Mouse (Mus musculus): ENCODE measurements at regions not wholly inside any gene's neighbourhood (a gene's known extent, or its start where the extent isn't known, plus 50 kb on each side); places are given as distances from the start of the nearest gene placed in this dataset.

- H3K4me3 ChIP-seq (ENCODE audit: low read depth, low read length): no peak overlapping the region
- H3K27me3 ChIP-seq (ENCODE audit: control insufficient read depth, insufficient read depth, low read length): no peaks in the 10 kb centered on the region
- no peak for ATAC-seq (ENCODE audit: insufficient number of reproducible peaks, insufficient read depth, low FRiP score, low read depth)
- WGBS: 63% methylated on average over 5 of the region's 5 CpGs
- no peak overlapping the region for H3K4me2 ChIP-seq (replicated peaks; ENCODE audit: low read depth, low read length)
- H3K9ac ChIP-seq (replicated peaks; ENCODE audit: low read depth, low read length): no peak overlapping the region
- peaks cover 4% of the 10 kb centered on the region; the same call in 1 of the 2 replicates for H3K4me1 ChIP-seq (ENCODE audit: control insufficient read depth, insufficient read depth, low read length)
- no peak overlapping the region for H3K27ac ChIP-seq (ENCODE audit: low read length)
- H3K9me3 ChIP-seq (ENCODE audit: control insufficient read depth, low read depth, low read length): no peaks in the 10 kb centered on the region
- no peaks in the 10 kb centered on the region for H3K36me3 ChIP-seq (ENCODE audit: control insufficient read depth, insufficient read depth, low read length)
Observed at GRCm38 (mm10) chr2:137437741-137438140, 321.3 kb upstream of the Jag1 start.

GRCm38 (mm10) chr2:137436161-137436560, 319.7 kb upstream of the Jag1 start:
- WGBS: 29% methylated on average over 4 of the region's 4 CpGs
- H3K36me3 ChIP-seq (ENCODE audit: control insufficient read depth, insufficient read depth, low read length): no peaks in the 10 kb centered on the region
- no peak for ATAC-seq (ENCODE audit: insufficient number of reproducible peaks, insufficient read depth, low FRiP score, low read depth)

GRCm38 (mm10) chr2:137422656-137423055, 306.2 kb upstream of the Jag1 start:
- H3K9me3 ChIP-seq (ENCODE audit: control insufficient read depth, low read depth, low read length): no peaks in the 10 kb centered on the region
- no peak overlapping the region for H3K9ac ChIP-seq (replicated peaks; ENCODE audit: low read depth, low read length)
- H3K27ac ChIP-seq (ENCODE audit: low read length): no peak overlapping the region
- no peak overlapping the region for H3K4me3 ChIP-seq (ENCODE audit: low read depth, low read length)
- H3K36me3 ChIP-seq (ENCODE audit: control insufficient read depth, insufficient read depth, low read length): no peaks in the 10 kb centered on the region
- H3K4me2 ChIP-seq (replicated peaks; ENCODE audit: low read depth, low read length): no peak overlapping the region
- no peak for ATAC-seq (ENCODE audit: insufficient number of reproducible peaks, insufficient read depth, low FRiP score, low read depth)
- no peaks in the 10 kb centered on the region for H3K4me1 ChIP-seq (ENCODE audit: control insufficient read depth, insufficient read depth, low read length)
- no peaks in the 10 kb centered on the region for H3K27me3 ChIP-seq (ENCODE audit: control insufficient read depth, insufficient read depth, low read length)
- WGBS: 62% methylated on average over 3 of the region's 3 CpGs

More at GRCm38 (mm10) chr2:137436161-137436560, 319.7 kb upstream of the Jag1 start:
- Histone ChIP-seq H3K27me3 (ENCODE audit: control insufficient read depth, insufficient read depth, low read length) (no peaks in the 10 kb centered on the region), H3K9me3 (ENCODE audit: control insufficient read depth, low read depth, low read length) (no peaks in the 10 kb centered on the region), H3K4me1 (ENCODE audit: control insufficient read depth, insufficient read depth, low read length) (peaks cover 4% of the 10 kb centered on the region; the same call in 1 of the 2 replicates), H3K9ac (replicated peaks; ENCODE audit: low read depth, low read length) (no peak overlapping the region), H3K4me2 (replicated peaks; ENCODE audit: low read depth, low read length) (no peak overlapping the region), H3K4me3 (ENCODE audit: low read depth, low read length) (no peak overlapping the region), H3K27ac (ENCODE audit: low read length) (no peak overlapping the region)

- Histone ChIP-seq H3K4me2 (replicated peaks; ENCODE audit: low read depth, low read length) (no peak overlapping the region), H3K9ac (replicated peaks; ENCODE audit: low read depth, low read length) (no peak overlapping the region), H3K9me3 (ENCODE audit: control insufficient read depth, low read depth, low read length) (no peaks in the 10 kb centered on the region), H3K27me3 (ENCODE audit: control insufficient read depth, insufficient read depth, low read length) (no peaks in the 10 kb centered on the region), H3K4me3 (ENCODE audit: low read depth, low read length) (no peak overlapping the region), H3K4me1 (ENCODE audit: control insufficient read depth, insufficient read depth, low read length) (no peaks in the 10 kb centered on the region), H3K27ac (ENCODE audit: low read length) (no peak overlapping the region), H3K36me3 (ENCODE audit: control insufficient read depth, insufficient read depth, low read length) (no peaks in the 10 kb centered on the region)
- WGBS: 60% methylated on average over 4 of the region's 4 CpGs
- ATAC-seq (ENCODE audit: insufficient number of reproducible peaks, insufficient read depth, low FRiP score, low read depth): no peak
Observed at GRCm38 (mm10) chr2:137419678-137420077, 303.2 kb upstream of the Jag1 start.

- ATAC-seq (ENCODE audit: insufficient number of reproducible peaks, insufficient read depth, low FRiP score, low read depth): no peak
- H3K27me3 ChIP-seq (ENCODE audit: control insufficient read depth, insufficient read depth, low read length): no peaks in the 10 kb centered on the region
- no peak overlapping the region for H3K9ac ChIP-seq (replicated peaks; ENCODE audit: low read depth, low read length)
- no peak overlapping the region for H3K27ac ChIP-seq (ENCODE audit: low read length)
- no peaks in the 10 kb centered on the region for H3K9me3 ChIP-seq (ENCODE audit: control insufficient read depth, low read depth, low read length)
- no peaks in the 10 kb centered on the region for H3K36me3 ChIP-seq (ENCODE audit: control insufficient read depth, insufficient read depth, low read length)
- 85% methylated on average over 6 of the region's 6 CpGs for WGBS
- H3K4me3 ChIP-seq (ENCODE audit: low read depth, low read length): no peak overlapping the region
- H3K4me2 ChIP-seq (replicated peaks; ENCODE audit: low read depth, low read length): no peak overlapping the region
- H3K4me1 ChIP-seq (ENCODE audit: control insufficient read depth, insufficient read depth, low read length): no peaks in the 10 kb centered on the region
Observed at GRCm38 (mm10) chr2:137417691-137418090, 301.2 kb upstream of the Jag1 start.

- Histone ChIP-seq H3K9me3 (ENCODE audit: control insufficient read depth, low read depth, low read length) (no peaks in the 10 kb centered on the region), H3K36me3 (ENCODE audit: control insufficient read depth, insufficient read depth, low read length) (no peaks in the 10 kb centered on the region), H3K27ac (ENCODE audit: low read length) (no peak overlapping the region), H3K4me1 (ENCODE audit: control insufficient read depth, insufficient read depth, low read length) (no peaks in the 10 kb centered on the region), H3K4me3 (ENCODE audit: low read depth, low read length) (no peak overlapping the region), H3K9ac (replicated peaks; ENCODE audit: low read depth, low read length) (no peak overlapping the region), H3K4me2 (replicated peaks; ENCODE audit: low read depth, low read length) (no peak overlapping the region), H3K27me3 (ENCODE audit: control insufficient read depth, insufficient read depth, low read length) (no peaks in the 10 kb centered on the region)
- WGBS: 48% methylated on average over 3 of the region's 3 CpGs
- peak; percentile 87 for ATAC-seq (ENCODE audit: insufficient number of reproducible peaks, insufficient read depth, low FRiP score, low read depth)
Observed at GRCm38 (mm10) chr2:137413432-137413831, 297.0 kb upstream of the Jag1 start.

- no peak overlapping the region for H3K4me3 ChIP-seq (ENCODE audit: low read depth, low read length)
- H3K4me2 ChIP-seq (replicated peaks; ENCODE audit: low read depth, low read length): no peak overlapping the region
- H3K9me3 ChIP-seq (ENCODE audit: control insufficient read depth, low read depth, low read length): no peaks in the 10 kb centered on the region
- no peaks in the 10 kb centered on the region for H3K36me3 ChIP-seq (ENCODE audit: control insufficient read depth, insufficient read depth, low read length)
- 79% methylated on average over 2 of the region's 2 CpGs for WGBS
- ATAC-seq (ENCODE audit: insufficient number of reproducible peaks, insufficient read depth, low FRiP score, low read depth): no peak
- H3K27me3 ChIP-seq (ENCODE audit: control insufficient read depth, insufficient read depth, low read length): no peaks in the 10 kb centered on the region
- H3K9ac ChIP-seq (replicated peaks; ENCODE audit: low read depth, low read length): no peak overlapping the region
- H3K4me1 ChIP-seq (ENCODE audit: control insufficient read depth, insufficient read depth, low read length): no peaks in the 10 kb centered on the region
- H3K27ac ChIP-seq (ENCODE audit: low read length): no peak overlapping the region
Observed at GRCm38 (mm10) chr2:137409611-137410010, 293.2 kb upstream of the Jag1 start.

- no peak for ATAC-seq (ENCODE audit: insufficient number of reproducible peaks, insufficient read depth, low FRiP score, low read depth)
- no peak overlapping the region for H3K27ac ChIP-seq (ENCODE audit: low read length)
- no peak overlapping the region for H3K4me2 ChIP-seq (replicated peaks; ENCODE audit: low read depth, low read length)
- no peaks in the 10 kb centered on the region for H3K4me1 ChIP-seq (ENCODE audit: control insufficient read depth, insufficient read depth, low read length)
- no peaks in the 10 kb centered on the region for H3K27me3 ChIP-seq (ENCODE audit: control insufficient read depth, insufficient read depth, low read length)
- H3K9me3 ChIP-seq (ENCODE audit: control insufficient read depth, low read depth, low read length): no peaks in the 10 kb centered on the region
- no peak overlapping the region for H3K4me3 ChIP-seq (ENCODE audit: low read depth, low read length)
- no peaks in the 10 kb centered on the region for H3K36me3 ChIP-seq (ENCODE audit: control insufficient read depth, insufficient read depth, low read length)
- no peak overlapping the region for H3K9ac ChIP-seq (replicated peaks; ENCODE audit: low read depth, low read length)
- WGBS: 76% methylated on average over 2 of the region's 2 CpGs
Observed at GRCm38 (mm10) chr2:137408294-137408693, 291.9 kb upstream of the Jag1 start.

- WGBS: 50% methylated on average over 4 of the region's 4 CpGs
- no peaks in the 10 kb centered on the region for H3K36me3 ChIP-seq (ENCODE audit: control insufficient read depth, insufficient read depth, low read length)
Observed at GRCm38 (mm10) chr2:137393486-137393885, 277.0 kb upstream of the Jag1 start.

More at GRCm38 (mm10) chr2:137393486-137393885, 277.0 kb upstream of the Jag1 start:
- no peak overlapping the region for H3K4me2 ChIP-seq (replicated peaks; ENCODE audit: low read depth, low read length)
- H3K4me3 ChIP-seq (ENCODE audit: low read depth, low read length): no peak overlapping the region
- no peak overlapping the region for H3K9ac ChIP-seq (replicated peaks; ENCODE audit: low read depth, low read length)
- H3K4me1 ChIP-seq (ENCODE audit: control insufficient read depth, insufficient read depth, low read length): no peaks in the 10 kb centered on the region
- H3K9me3 ChIP-seq (ENCODE audit: control insufficient read depth, low read depth, low read length): no peaks in the 10 kb centered on the region
- no peak overlapping the region for H3K27ac ChIP-seq (ENCODE audit: low read length)
- no peak for ATAC-seq (ENCODE audit: insufficient number of reproducible peaks, insufficient read depth, low FRiP score, low read depth)
- H3K27me3 ChIP-seq (ENCODE audit: control insufficient read depth, insufficient read depth, low read length): no peaks in the 10 kb centered on the region
